Mouse (Mus musculus) ES-CJ7 (cell line): ENCODE results near the gene Sdc4.
A peak's percentile ranks its signal among the peaks of the same experiment; 100 is the strongest.

ENCODE experiments used
- DNase-seq: peaks from one replicate; pipeline ENCODE4 v3.0.0; 2011; ENCODE audit warnings: low read depth, low spot score

Gene Sdc4

DNA sequence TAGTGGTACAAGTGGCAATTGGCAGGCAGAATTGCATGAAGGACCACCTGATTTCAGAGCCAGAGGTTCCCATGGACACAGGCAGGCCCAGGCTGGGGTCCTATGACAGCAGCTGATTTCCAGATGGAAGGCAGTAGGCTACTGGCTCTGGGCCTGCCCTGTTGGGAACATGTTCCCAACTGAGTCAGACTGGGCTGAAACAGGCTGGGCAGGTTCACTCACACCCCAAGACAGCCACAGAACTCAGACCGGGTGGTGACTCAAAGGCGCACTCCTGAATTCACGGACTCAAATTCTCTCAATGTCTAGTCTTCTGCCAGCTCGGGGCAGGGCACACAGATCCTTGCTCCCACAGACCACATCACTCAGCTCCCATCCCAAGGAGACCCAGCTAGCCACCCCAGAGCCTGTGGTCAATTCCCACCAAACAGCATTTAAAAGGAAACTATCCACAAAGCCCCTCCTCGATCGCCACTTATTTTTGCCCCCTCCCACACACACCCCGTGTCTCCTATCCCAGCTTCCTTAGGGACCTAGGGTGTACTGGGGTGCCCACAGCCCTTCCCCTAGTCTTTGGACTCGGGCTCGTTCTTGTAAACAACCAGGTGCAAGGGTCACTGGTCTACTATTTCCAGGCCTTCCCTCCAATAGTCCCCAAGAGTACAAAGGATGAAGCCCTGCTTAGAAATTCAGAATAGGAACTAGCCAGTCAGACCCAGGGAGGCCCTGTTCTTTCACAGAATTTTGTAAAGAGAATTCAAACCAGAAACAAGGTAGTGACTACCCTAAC lies 11.8 kb downstream of the Sdc4 start:
- no peak for DNase-seq

DNA sequence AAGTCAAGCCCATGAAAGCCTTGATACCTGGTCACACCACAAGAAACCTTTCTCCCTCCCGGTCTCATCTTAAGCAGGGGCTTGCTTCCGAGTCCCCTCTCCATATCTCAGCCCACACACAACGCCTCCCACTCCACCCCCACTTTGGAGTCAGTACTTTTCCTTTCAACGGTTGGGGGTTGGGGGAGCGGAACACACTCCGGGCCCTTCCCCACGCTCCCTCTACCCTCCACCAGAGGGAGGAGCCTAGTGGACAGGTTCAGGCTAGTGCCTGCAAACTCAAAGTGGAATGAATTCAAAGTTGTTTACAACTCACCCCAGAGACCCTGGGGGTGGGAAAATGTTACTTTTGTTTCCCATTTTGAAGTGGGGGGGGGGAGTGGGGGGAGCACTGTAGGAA lies 13.0 kb downstream of the Sdc4 start:
- peak; percentile 83 for DNase-seq

DNA sequence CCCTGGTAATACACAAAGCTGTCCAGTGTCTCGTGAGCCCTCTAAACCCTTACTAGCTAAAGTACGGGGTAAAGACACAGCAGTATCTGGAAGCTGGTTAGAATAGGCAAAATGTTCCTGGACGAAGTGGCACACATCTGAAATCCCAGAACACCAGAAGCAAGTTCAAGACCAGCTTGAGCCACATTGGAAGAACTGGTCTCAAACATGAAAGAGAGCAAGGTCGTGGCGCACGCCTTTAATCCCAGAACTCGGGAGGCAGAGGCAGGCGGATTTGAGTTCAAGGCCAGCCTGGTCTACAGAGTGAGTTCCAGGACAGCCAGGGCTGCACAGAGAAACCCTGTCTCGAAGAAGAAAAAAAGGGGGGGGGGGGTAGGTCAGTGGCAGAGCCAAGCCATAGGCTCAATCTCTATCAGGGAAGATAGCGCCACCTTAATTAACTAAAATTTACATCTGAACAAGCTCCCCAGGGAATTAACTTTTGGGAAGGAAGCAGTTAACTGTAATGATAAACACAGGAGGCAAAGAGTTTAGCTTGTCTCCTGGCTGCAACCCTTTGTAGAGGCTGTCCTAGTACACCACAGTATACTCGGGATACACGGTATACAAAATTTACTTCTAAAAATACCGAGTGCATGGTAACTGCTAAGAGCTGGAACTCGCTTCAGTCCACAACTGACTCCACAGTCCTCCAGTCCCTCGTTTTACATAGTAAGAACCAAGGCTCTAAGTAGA lies 13.6 kb downstream of the Sdc4 start:
- peak; percentile 68 for DNase-seq

GRCm38 (mm10) chr2:164428451-164428850 lies 15.2 kb downstream of the Sdc4 start:
- peak; percentile 53 for DNase-seq

- DNase-seq: no peak
These were observed 16.7 kb downstream of the Sdc4 start for GRCm38 (mm10) chr2:164426952-164427351.

DNA sequence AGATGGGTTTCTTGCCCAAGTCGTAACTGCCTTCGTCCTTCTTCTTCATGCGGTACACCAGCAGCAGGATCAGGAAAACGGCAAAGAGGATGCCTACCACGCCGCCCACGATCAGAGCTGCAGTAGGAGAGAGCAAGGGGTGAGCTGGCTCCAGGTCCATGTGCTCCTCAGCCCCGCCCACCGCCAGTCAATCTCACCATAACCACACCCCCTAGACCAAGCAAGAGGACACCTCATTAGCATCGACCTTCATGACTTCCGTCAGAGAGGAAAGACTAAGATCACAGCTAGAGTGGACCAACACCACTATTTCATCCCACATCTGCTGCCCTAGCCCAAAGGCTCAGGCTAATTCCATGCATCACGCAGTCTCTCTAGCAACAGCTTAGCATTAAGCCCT lies 17.6 kb downstream of the Sdc4 start:
- DNase-seq: peak; percentile 81

DNA sequence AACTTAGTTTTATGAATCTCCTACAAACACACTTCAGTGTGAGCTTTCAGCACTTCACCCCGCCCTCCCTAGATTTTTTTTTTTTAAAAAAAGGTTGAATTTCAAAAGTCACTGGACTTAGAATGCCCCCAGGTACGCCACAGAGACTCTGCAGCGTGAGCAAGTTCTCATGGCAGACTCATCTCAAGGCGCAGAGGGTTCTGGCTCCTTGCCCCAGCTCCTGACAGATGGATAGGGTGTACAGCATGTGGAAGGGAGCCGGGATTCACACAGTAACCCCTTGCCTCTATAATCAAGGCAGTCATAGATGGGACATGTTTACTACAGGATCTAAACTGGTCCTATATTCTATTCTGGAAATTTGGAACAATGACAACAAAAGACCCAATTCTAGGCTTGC lies 18.3 kb downstream of the Sdc4 start:
- DNase-seq: no peak

DNA sequence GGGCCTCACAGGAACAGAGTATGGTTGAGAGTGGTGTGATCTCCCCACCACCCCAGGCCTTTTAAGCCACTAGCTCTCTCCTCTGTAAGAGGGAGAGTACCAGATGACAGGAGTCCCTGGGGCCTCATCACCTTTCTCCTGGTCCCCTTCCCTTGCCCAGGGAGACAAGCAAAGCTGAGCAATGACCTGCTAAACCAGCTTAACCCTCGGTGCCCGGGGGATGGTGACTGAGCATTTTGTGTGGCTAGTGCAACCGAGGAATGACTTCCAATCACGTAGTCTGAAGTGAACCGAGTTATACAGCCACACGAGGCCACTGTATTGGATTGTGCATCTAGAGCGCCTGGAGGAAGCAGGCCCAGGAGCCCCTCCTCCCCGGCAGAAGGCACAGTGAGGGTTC lies 19.3 kb downstream of the Sdc4 start:
- DNase-seq: no peak

DNA sequence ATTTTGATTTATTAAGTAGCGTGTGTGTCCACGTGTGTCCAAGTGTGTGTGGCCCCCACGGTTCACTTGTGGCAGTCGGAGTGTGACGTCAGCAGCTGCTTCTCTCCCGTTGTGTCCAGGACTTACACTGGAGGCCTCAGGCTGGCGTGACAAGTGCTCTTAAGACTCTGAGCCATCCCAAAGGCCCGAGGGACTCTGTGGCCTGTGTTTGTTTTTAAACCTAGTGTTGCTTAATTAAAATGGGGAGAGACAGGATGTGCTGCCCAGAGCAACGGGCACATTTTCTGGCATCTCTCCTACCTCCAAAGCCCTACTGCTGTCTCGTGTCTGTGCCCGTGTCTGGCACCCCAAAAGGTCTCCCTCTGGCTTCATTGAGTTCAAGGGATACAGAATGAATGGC lies 20.2 kb downstream of the Sdc4 start:
- no peak for DNase-seq

DNA sequence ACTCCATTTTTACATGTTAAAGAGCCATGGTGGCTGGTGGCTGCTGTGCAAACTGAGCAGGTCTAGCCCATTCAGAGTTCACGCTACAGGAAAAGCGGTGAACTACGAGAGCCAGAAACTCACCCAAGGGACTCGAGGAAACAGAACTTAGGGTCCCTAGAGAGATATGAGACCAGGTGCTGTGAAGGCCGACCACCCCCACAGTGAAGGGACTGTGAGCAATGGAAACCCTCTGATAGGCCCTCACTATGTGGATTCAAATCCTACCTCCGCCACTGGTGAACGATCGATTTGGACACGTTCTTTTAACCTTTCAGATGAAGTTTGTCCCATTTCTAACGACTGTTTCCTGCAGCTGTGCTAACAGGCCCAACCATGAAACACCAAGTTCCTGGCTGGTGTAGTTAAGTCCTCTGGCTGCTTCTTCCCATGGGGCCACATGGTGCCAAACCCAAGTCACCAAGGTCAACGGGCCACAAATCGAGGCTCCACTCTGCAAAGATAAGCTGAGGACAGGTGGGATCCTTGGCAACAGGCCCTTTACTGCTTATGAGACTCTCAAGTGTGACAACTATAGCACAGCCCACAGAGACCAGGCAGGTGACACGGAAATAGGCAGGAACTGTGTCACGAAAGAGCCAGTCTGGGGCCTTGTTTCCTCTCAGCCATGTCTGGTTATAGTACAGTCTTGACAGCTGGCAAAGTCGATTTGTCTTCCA lies 20.9 kb downstream of the Sdc4 start:
- no peak for DNase-seq

GRCm38 (mm10) chr2:164421979-164422378 lies 21.7 kb downstream of the Sdc4 start:
- no peak for DNase-seq

DNA sequence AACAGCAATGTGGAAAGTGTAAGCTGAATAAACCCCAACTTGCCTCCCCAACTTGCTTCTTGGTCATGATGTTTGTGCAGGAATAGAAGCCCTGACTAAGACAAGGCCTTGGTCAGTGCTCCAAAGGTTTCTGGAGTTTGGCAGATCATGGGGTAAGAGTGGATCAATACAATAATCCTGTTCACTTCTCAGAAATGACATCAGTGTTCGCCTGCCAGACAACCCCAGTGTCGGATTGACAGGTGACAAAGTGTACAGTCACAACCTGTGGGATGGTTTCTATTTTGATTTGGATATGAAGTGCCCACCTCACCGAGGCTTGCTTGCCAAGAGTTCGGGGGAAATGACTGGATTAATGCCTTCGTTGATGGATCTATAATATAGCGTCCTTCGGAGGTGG lies 22.4 kb downstream of the Sdc4 start:
- no peak for DNase-seq

GRCm38 (mm10) chr2:164419489-164419888 lies 24.2 kb downstream of the Sdc4 start:
- DNase-seq: no peak

DNA sequence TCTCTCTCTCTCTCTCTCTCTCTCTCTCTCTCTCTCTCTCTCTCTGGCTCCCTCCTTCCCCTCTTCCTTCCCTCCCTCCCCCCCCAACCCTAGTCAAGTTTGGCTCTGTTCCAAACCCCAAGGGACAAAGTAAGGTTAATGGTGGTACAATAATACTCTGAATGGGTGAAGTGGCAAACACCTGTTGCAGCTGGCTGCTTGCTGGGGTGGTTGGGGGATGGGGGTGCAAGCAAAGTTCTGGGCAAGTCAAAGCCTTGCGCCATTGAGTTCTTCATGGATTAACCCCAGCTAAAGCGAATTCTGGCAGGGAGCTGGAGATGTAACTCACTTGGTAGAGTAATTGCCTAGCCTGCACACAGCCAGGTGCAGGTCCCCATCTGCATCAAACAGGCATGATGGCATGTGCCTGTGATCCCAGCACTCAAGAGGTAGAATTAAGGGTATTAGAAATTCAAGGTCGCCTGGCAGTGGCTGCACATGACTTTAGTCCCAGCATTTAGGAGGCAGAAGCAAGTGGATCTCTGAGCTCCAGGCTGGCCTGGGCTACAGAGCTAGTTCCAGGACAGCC lies 25.3 kb downstream of the Sdc4 start:
- DNase-seq: peak; percentile 45

DNA sequence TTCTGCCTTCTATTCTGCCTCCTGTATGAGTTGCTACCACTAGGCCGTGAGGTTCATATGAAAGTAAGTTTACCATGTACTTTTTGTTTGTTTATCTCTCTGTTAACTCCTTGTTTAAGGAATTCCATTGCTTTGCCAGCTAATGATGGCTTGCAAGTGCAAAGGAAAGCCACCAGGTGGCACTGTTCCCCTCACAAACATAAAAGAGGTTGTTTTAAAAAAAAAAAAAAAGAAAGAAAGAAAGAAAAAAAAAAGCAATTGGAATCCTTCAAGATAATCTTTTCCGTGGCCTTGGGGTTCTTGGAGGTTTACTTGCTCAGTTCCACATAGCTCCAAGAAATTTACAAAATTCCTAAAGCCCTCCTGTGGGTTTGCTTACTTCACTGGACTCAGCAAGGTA lies 26.5 kb downstream of the Sdc4 start:
- no peak for DNase-seq

DNA sequence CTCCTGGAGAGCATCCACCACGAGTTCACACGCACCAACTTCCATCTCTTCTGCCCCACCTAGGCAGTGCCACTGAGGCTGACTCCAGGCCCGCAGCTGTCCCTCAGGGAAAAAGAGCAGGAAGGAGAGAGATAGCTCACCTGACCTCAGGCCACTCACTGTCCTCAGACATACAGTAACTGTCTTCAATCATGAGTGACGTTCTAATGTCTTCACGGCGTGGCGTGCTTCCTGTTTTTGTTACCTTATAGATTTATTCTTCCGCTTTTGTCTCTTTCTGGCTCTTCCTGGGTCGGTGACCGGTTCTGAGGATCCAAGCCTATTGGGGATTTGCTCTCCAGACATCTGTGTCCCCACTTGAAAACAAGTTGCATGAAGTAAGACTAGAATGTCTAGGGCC lies 29.1 kb downstream of the Sdc4 start:
- no peak for DNase-seq

- no peak for DNase-seq
These were observed 29.5 kb downstream of the Sdc4 start for GRCm38 (mm10) chr2:164414167-164414566.

DNA sequence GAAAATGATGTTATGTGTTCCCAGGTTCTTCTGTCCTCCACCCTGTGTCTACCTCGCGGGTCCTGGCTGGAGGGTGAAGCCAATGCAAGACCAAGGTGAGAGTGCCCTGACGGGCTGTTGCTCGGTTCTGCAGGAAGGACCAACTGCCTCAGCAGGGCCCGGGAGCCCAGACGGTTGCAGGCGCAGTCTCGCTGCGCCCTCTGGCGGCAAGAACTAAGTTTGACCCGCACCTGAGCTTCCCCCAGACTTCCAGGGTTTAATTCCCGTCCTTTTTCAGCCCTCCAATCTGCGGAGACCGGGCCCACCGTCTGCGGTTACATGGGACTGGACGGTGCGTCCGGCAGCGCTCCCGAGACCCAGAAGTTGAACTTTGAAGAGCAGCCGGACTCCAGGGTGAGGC lies 36.0 kb downstream of the Sdc4 start:
- DNase-seq: peak; percentile 79

GRCm38 (mm10) chr2:164405519-164405918 lies 38.2 kb downstream of the Sdc4 start:
- DNase-seq: no peak

DNA sequence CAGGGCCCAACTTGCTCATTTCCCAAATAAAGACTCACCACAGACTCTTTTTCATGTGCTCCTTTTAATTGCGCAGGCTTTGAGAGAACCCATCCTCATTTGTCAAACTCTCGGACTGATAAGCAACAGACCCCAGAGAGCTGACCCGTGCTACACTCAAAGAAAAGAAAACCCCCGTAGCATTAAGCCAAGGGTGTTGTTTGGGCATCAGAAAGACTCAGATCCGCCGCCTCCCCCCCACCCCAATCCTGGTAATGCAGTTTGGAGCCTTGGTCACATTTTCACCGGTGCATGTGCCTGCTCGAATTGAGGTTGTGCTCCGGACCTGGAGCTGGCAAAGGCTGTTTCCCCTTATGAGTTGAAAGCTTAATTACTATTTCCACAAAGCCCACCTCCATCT lies 38.6 kb downstream of the Sdc4 start, which contains the start of gene Matn4:
Matn4 (minus strand) TSS at position 101 of the 400 bp plus-strand sequence.
- DNase-seq: no peak

DNA sequence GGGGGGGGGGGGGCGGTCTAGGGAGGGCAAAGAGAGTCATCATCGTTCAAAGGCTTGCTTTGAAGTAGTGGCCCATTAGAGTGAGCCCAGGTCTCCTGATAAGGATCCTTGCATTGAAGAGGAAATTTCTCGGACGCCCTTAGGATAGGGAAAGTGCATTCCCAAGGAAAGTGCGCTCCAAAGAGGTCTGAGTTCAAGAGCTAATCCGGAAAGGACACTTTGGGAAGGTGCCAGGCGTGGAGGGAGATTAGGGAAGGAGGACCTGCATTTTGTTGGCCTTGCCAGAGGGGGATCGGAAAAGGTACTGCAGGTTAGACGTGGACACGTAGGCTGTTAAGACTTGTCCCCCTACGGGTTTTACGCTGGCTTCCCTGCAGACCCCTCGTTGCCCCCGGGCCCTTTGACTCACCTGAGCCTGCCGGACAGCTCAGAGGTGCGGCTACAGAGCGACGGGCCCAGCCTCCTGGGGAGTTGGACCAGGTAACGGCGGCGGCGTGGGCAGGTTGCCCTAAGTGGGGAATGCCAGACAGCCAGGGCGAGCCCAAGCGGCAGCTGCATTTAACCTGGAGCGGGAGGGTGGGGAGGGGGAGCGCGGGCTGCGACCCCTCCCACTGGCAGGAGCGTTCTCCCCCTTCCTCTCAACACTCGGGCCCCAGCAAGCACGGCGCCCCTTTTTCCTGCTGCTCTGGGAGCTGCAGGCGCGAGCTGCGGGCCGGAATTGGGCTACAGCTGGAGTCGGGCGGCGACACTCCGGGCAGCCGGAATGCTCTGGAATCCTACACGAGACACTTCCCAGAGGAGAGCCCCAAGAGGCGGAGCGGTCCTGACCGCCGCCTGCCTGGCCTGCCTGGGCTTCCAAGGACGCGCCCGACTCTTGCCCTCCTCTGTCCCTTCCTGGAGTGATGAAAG lies 39.4 kb downstream of the Sdc4 start:
- DNase-seq: no peak
